Mouse (Mus musculus) spleen, adult 2 months (tissue): Measurements from ENCODE around the gene Tbc1d10a.

Experiments
- CTCF ChIP-seq: fragments of 200-500 bp; IDR thresholded peaks from 2 replicates; pipeline ENCODE4 v1.5.1; 2011; ENCODE audit warnings: mild to moderate bottlenecking, inconsistent platforms; ENCODE audit not compliant: insufficient read depth, insufficient read length, insufficient replicate concordance; ENCODE audit errors: extremely low read depth
- POLR2A ChIP-seq: fragments of 200-500 bp; IDR thresholded peaks from 2 replicates; pipeline ENCODE4 v1.6.1; 2011; ENCODE audit warnings: low read depth, low read length, inconsistent platforms

GRCm38 (mm10) chr11:4160758-4161480 is 25.7 kb upstream of the Tbc1d10a start:
- no peak for TF ChIP-seq CTCF
- no peak for TF ChIP-seq POLR2A
